Comparison of ENCODE assay signal across 8 mouse cellular contexts in the genomic region with DNA sequence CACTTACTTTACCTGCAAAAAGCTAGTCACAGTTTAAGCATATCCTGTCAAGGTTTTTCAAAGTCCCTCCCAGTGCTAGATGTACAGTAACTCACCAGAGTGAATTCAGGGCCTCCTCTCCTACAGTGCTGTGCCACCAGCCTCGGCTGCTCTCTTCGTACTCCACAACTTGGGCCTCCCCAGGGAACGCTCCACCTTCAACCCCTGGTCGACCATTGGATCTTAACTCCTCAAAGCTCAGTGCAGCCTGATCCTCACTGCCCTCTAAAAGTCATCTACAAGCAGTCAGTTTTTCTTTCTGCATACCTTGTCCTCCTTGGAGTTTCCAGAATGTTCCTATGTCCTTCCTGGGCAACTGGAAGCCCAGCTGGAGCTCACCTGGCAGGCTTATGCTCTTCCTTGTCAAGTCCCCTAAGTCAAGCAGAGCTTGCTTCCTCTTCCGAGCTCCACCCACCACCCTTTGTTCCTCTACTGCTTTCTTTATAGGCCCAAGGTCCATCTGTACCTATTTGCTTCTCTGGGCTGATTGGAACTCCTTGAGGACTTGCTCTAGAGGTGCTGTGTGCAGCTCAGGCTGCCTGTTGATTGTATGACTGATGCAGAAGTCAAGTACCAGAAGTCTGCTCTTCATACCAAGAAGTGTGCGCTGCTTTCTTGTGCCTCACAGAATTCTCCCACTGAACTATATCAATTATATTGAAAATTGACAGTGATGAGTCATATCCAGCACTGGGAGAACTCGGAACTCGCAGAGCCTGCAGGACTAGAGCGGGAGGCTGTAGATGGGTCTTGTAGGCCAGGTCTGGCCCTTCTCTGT.
DNase-seq lines count a peak whose midpoint lies in the region; ATAC-seq and TF ChIP-seq lines count a peak whose summit lies in the region.

No protein-coding gene starts in this region.

- intact Hi-C loops in left cerebral cortex, postnatal 25 days (cut with DNase I) = no loop called here

- H3K4me3 ChIP-seq in heart, embryonic 13.5 days = peak overlapping the region; percentile 98
- peak overlapping the region; percentile 73 for H3K4me3 ChIP-seq in midbrain, embryonic 12.5 days

- peak overlapping the region; percentile 96 for H3K27ac ChIP-seq in heart, embryonic 13.5 days (replicated peaks)
- peak overlapping the region; percentile 89 for H3K27ac ChIP-seq in midbrain, embryonic 12.5 days (replicated peaks)

- TF ChIP-seq CTCF in Patski (IDR thresholded peaks at IDR 0.05) = no peak

- POLR2A ChIA-PET in Patski (lab: Charles Lee) = interaction anchor here (0.6 to 1.7 kb wide), 3 partner anchors 12 to 34 kb away, joined by 3 to 6 read pairs (median 3); no protein-coding TSS in a partner anchor

- H3K4me2 ChIP-seq in heart, embryonic 13.5 days = peak overlapping the region; percentile 90
- peak overlapping the region; percentile 89 for H3K4me2 ChIP-seq in midbrain, embryonic 12.5 days (replicated peaks)

- 28% methylated on average over 9 of the region's 9 CpGs for WGBS in heart, embryonic 13.5 days
- WGBS in midbrain, embryonic 12.5 days = 40% methylated on average over 9 of the region's 9 CpGs

- peak; percentile 74 to 78 for DNase-seq in B cell, adult 2 months
- no peak for DNase-seq in Patski (ENCODE audit: low read depth, low spot score)
- peak; percentile 66 to 67 for DNase-seq in kidney, postnatal 36 days
- DNase-seq in thymus, postnatal 4 days = peak; percentile 44
- no peak for DNase-seq in cerebellum, postnatal 25 days
- no peak for DNase-seq in left cerebral cortex, postnatal 25 days (ENCODE audit: low spot score in 2 of 2)

- no peaks in the 10 kb centered on the region for H3K27me3 ChIP-seq in Patski
- no peaks in the 10 kb centered on the region for H3K27me3 ChIP-seq in heart, embryonic 13.5 days (replicated peaks)
- H3K27me3 ChIP-seq in midbrain, embryonic 12.5 days = 0 out of 2 replicates have a peak, but pooled peaks cover 4% of the 10 kb centered on the region

- H3K4me1 ChIP-seq in heart, embryonic 13.5 days = peaks cover 35% of the 10 kb centered on the region
- H3K4me1 ChIP-seq in midbrain, embryonic 12.5 days = peaks cover 28% of the 10 kb centered on the region

- H3K36me3 ChIP-seq in heart, embryonic 13.5 days = peaks cover 12% of the 10 kb centered on the region
- no peaks in the 10 kb centered on the region for H3K36me3 ChIP-seq in midbrain, embryonic 12.5 days

- ATAC-seq in Patski = peak; percentile 17
- no peak for ATAC-seq in heart, embryonic 13.5 days (ENCODE audit: extremely low read depth, insufficient number of reproducible peaks, low FRiP score, low TSS enrichment)
- ATAC-seq in midbrain, embryonic 12.5 days (ENCODE audit: low FRiP score, low read depth) = no peak

- H3K9me3 ChIP-seq in heart, embryonic 13.5 days = no peaks in the 10 kb centered on the region
- H3K9me3 ChIP-seq in midbrain, embryonic 12.5 days = no peaks in the 10 kb centered on the region

- peak overlapping the region; percentile 97 for H3K9ac ChIP-seq in heart, embryonic 13.5 days
- peak overlapping the region; percentile 87 for H3K9ac ChIP-seq in midbrain, embryonic 12.5 days (replicated peaks)

- CTCF ChIA-PET in Patski (lab: Charles Lee) = interaction anchor here (0.9 kb wide), 1 partner anchor 11 kb away, joined by 3 read pairs; no protein-coding TSS in a partner anchor

- in situ Hi-C loops in Patski (cut with MboI; ENCODE audit: low pct_unique_long_range_greater_than_20kb) = no loop called here

Comparison
In these comparisons a context has a peak if more than half of its experiments do, and no peak if none do; other contexts are left out.
1. DNase-seq: peak in B cell, adult 2 months (2 of 2), kidney, postnatal 36 days (2 of 2) and thymus, postnatal 4 days (single experiment); none in Patski (single experiment), cerebellum, postnatal 25 days (0 of 2) and left cerebral cortex, postnatal 25 days (0 of 2).